Mouse (Mus musculus) cortical plate, adult 2 months (tissue): ENCODE results near the gene Tenm4. TPM values are rescaled to one million over a fixed set of nuclear protein-coding genes. Genes with fewer than 3 reads are reported as not detected.

Source experiments
- H3K27ac ChIP-seq: fragments of 200-500 bp; 2 replicates; pipeline ENCODE4 v1.5.1; 2012; ENCODE audit warnings: low read length, control low read depth, inconsistent platforms; ENCODE audit not compliant: insufficient read depth
- H3K4me1 ChIP-seq: fragments of 200-500 bp; 2 replicates; pipeline ENCODE4 v1.6.1; 2011; ENCODE audit warnings: low read length; ENCODE audit not compliant: control insufficient read depth, insufficient read depth
- H3K4me3 ChIP-seq: fragments of 200-500 bp; 2 replicates; pipeline ENCODE4 v1.5.1; 2011; ENCODE audit warnings: mild to moderate bottlenecking, low read length, control low read depth; ENCODE audit not compliant: insufficient read depth
- CTCF ChIP-seq: fragments of 200-500 bp; IDR thresholded peaks from 2 replicates; pipeline ENCODE4 v1.5.1; 2011; ENCODE audit warnings: mild to moderate bottlenecking, control low read depth, low read length; ENCODE audit not compliant: insufficient read depth; ENCODE audit errors: extremely low read depth
- POLR2A ChIP-seq: fragments of 200-500 bp; IDR thresholded peaks from 2 replicates; pipeline ENCODE4 v1.6.1; 2011; ENCODE audit warnings: mild to moderate bottlenecking, low read length, control low read depth; ENCODE audit not compliant: insufficient read depth; ENCODE audit errors: extremely low read depth
- polyA plus RNA-seq: library from polyadenylated mRNA; depleted of rRNA; stranded (reverse); fragments of >200 nt; gene quantifications from 2 replicates; pipeline ENCODE4 v1.2.3, GENCODE M21; 2012

Gene Tenm4
- polyA plus RNA-seq, 1 experiment = 30.2 TPM

DNA sequence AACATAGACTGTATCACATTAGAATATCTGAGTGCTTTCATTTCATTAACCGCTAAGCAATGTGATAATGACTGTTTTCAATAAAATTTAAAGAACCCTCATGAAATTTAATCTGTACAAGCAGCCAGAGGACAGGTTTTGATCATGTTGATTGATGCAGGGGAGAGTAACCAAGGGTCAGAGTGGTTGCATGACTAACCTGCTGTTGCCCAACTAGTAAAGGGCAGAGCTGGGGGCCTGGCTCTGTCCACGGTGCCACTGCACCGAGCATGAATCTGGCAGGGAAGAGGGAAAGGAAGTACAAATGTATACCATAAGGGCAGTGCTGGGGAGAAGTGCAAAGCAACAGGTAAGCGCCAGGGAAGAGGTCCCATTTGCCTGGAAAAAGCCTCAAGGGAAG, 545.9 kb downstream of the Tenm4 start:
- Histone ChIP-seq H3K4me1 (peaks cover 9% of the 10 kb centered on the region; the same call in 1 of the 2 replicates), H3K27ac (no peak overlapping the region), H3K4me3 (no peak overlapping the region)
- no peak for TF ChIP-seq POLR2A
- no peak for TF ChIP-seq CTCF

DNA sequence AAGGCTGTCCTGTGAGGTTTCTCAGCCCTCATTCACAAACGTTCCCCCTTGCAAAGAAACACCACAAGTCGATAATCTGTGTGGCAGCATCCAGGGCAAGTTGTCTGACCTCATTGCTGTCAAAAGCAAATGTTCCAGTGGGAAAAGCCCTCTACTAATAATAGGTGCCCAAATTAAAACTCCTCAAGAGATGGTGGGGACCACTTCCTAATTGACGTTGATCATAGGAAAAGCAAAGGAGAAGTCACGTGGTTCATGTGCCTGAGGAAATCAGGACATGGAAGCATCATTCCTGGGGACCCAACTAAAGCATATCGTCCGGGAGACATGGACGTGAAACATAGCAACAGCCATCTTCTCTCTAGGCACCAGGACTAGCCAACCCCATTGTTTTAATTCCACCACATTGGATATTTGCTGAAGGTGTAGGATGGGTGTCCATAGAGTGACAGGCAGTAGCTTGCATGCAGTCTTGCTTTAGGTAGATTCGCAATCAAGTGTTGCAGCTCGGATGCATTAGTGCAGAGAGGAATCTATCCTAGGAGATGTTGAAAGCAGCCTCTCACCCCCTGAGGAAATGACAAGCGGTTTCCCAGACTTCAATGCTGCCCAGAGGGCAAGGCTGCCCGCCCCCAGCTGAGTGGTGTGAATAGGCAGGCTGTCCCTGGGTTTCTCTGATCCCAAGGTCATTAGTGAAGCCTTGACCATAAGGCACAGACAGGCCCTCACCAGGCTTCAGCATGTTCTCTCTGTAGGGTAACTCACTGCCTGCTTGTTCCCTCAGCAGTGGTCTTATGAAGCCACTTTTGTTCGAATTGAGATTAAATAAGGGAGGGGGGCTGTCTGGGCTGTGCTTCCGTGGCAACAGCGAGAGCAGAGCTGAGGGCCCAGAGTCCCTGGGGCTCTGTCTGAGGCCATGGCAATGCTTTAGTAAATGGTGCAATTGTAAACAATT, 547.4 kb downstream of the Tenm4 start:
- Histone ChIP-seq H3K4me3 (no peak overlapping the region), H3K4me1 (peaks cover 7% of the 10 kb centered on the region; the same call in 1 of the 2 replicates), H3K27ac (no peak overlapping the region)
- TF ChIP-seq POLR2A = no peak
- TF ChIP-seq CTCF = no peak

DNA sequence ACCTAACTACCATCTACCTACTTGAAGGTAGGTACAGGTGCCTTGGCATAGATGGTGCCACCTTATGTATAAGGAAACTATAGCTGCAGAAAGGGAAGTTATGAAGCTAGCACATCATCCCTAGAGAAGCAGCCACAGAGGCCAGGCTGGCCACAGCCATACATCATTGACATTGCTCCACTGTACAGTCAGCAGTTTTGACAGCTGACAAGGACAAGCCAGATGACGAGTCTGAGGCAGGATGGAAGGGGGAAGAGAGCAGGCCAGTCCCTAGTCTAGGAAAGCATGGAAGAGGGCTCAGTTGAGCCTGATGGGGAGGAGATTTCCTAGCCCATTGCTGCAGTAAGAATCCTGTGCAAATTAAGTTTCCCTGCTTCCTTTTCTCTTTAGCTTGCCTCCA, 548.9 kb downstream of the Tenm4 start:
- Histone ChIP-seq H3K4me1 (peaks cover 7% of the 10 kb centered on the region; the same call in 1 of the 2 replicates), H3K27ac (no peak overlapping the region), H3K4me3 (no peak overlapping the region)
- TF ChIP-seq CTCF = no peak
- no peak for TF ChIP-seq POLR2A

DNA sequence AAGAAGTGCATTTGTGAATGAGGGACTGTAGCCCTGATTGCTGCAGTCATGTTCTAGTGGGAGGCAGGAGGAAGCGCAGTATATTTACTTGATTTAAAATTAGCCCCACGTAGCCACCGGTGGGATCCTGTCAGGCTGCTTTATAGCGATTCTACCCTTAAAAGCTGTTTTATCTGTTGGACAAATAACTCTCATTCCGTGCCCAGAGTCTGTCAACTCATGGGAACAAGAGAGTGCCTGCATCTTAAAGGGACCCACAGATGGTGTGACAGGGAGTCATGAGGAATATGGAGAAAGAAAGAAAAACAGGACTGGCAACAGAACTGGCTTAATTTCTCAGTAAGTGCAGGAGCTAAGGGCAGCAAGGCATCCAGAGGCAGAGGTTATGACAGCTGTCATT, 549.4 kb downstream of the Tenm4 start:
- peaks cover 7% of the 10 kb centered on the region; the same call in 1 of the 2 replicates for H3K4me1 ChIP-seq
- TF ChIP-seq POLR2A (no peak), CTCF (no peak)
- no peak overlapping the region for H3K4me3 ChIP-seq
- H3K27ac ChIP-seq = no peak overlapping the region

DNA sequence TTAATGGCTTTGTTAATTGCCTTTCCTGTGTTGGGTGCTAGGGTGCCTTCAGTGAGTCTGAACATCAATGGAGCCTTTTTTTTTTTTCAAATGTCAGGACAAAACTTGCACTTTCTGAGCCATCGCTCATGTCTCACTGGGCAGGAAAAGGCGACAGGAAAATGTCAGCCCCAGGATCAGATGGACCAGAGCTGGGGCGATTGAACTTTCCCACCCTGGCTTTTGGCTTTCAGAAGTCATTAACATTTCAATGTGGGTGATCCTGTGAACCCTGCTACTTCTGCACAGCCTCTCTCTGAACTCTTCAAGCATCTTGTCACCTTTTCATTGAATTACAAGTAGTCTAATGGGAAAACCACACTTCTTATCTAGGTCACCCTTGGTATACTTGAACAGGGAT, 551.8 kb downstream of the Tenm4 start:
- Histone ChIP-seq H3K4me3 (no peak overlapping the region), H3K27ac (no peak overlapping the region), H3K4me1 (peaks cover 7% of the 10 kb centered on the region; the same call in 1 of the 2 replicates)
- no peak for TF ChIP-seq CTCF

DNA sequence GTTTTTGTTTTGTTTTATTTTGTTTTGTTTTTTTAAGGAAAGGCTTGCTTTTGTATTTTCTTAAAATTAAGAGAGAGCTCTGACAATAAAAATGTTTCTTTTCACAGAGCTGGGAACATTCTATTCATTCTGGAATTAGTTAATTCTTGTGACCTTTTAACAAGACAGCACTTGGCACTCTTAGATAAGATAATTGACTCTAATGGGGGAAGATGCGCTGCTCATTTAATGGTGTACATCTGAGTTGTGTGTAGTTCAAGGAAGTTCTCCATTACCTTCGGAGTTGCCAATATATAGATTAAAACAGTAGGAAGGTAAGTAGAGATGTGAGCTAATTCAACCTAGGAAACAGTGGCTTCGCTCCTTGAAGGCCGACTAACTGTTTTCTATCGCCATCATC, 554.6 kb downstream of the Tenm4 start:
- H3K27ac ChIP-seq = no peak overlapping the region
- TF ChIP-seq CTCF (no peak), POLR2A (no peak)
- no peak overlapping the region for H3K4me3 ChIP-seq
- H3K4me1 ChIP-seq = peaks cover 1% of the 10 kb centered on the region; the same call in 1 of the 2 replicates

DNA sequence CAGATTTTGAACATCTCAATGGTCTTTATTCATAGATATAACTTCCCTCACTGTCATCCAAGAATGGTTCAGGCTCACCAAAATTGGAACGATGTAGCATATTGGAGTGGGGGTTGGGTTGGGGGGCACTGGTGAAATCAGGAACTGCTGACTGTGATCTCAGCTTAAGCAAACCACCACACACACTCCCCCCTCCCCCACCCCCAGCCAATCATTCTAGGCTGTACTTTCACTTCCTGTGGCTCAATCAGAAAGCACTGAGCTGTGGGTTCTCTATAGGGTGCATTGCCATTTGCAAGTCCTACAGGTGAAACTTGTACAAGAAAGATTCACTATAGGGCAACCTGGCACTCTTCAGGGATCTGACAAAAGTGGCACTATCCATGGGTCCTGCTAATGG, 559.3 kb downstream of the Tenm4 start:
- TF ChIP-seq POLR2A (no peak), CTCF (no peak)
- H3K4me3 ChIP-seq = no peak overlapping the region
- H3K27ac ChIP-seq = no peak overlapping the region
- no peaks in the 10 kb centered on the region; the same call in 1 of the 2 replicates for H3K4me1 ChIP-seq

DNA sequence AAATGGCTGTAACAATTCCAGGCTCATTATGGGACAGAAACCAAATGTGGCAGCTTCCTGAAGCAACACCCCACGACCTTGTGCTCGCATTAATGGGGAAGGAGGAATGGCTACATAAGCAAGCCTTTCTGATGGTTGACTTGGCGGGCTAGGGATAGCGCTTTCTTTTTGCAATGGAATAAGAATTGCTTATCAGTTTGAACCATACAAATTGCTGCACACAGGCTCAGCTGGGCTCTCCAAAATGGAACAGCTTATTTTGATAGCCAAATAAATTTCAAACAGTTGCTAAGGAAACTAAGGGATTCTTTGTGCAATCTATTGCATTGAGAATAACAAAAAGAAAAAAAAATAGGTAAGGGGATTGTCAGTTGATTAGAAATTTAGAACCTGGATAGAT, 560.9 kb downstream of the Tenm4 start:
- Histone ChIP-seq H3K27ac (no peak overlapping the region), H3K4me1 (no peaks in the 10 kb centered on the region; the same call in 1 of the 2 replicates), H3K4me3 (no peak overlapping the region)
- TF ChIP-seq POLR2A (no peak), CTCF (no peak)

DNA sequence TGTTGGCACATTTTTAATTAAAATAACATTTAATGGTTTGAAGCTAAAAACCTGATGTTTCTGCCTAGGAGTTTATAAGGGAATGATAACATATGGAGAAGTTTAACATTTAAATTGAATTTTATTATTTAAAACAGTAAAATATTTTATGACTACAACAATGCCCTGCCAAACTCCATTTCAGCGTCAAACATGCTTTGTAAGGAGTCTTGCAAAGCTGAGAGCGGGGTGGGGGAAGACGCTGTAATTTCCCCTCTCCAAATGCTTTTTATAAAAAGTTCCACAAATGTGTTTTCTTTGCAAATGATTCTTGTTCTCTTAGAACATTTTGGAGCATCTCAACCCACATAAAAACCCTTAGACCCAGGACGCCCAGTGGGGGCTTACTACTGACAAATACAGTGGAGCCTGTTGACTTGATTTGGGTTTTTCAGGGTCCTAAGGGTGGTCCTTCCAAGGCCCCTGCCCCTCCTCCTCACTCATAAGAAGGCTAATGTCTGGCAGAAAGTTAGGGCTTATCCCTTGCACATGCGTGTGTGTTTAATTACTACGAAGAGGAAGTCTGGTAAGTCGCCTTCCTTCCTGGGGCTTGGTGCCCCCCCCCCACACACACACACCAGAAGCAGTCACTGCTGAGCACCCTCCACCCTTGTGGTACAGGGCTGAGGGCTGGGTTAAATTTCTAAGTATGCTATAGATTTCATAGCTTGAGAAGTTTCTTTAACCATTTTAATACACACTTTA, 563.4 kb downstream of the Tenm4 start:
- no peaks in the 10 kb centered on the region; the same call in 1 of the 2 replicates for H3K4me1 ChIP-seq
- no peak overlapping the region for H3K4me3 ChIP-seq
- H3K27ac ChIP-seq = no peak overlapping the region
- TF ChIP-seq POLR2A = no peak

DNA sequence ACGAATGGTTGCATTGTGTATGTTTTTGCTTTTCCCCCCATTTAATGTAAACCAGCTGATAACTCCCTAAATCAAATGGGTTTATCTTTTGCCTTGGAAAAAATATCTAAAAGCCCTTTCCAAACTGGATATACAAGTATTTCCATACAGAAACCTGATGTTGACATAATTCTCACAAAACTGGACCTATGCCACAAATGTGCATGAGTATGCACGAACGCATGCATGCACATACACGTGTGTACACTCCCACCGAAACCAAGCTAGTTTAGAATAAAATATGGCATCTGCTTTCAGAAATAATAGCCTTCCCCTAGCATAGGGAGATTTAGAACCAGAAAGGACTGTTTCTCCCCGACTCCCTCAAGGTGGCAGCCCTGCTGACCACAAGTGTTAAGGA, 569.6 kb downstream of the Tenm4 start:
- no peak for TF ChIP-seq POLR2A
- TF ChIP-seq CTCF = no peak
- peaks cover 2% of the 10 kb centered on the region; the same call in 1 of the 2 replicates for H3K4me1 ChIP-seq
- no peak overlapping the region for H3K27ac ChIP-seq
- H3K4me3 ChIP-seq = no peak overlapping the region
